Mouse (Mus musculus) cerebellum, adult 2 months (tissue): ENCODE results near the gene Plekho1.

Experiments
- CTCF ChIP-seq: fragments of 200-500 bp; IDR thresholded peaks from 2 replicates; pipeline ENCODE4 v1.5.1; 2011; ENCODE audit warnings: low read depth, mild to moderate bottlenecking, control low read depth, low read length, moderate library complexity, borderline replicate concordance; ENCODE audit not compliant: insufficient read depth
- POLR2A ChIP-seq: fragments of 200-500 bp; IDR thresholded peaks from 2 replicates; pipeline ENCODE4 v1.6.1; 2011; ENCODE audit warnings: low read length, control low read depth, borderline replicate concordance; ENCODE audit not compliant: insufficient read depth

- TF ChIP-seq CTCF (no peak), POLR2A (no peak)
Observed at GRCm38 (mm10) chr3:96016257-96016889, 20.6 kb upstream of the Plekho1 start.
